Mouse (Mus musculus) heart, embryonic 10.5 days (tissue): ENCODE data around the gene Clgn. TPM values are rescaled to one million over a fixed set of nuclear protein-coding genes. Genes with fewer than 3 reads are reported as not detected.

Source experiments
- polyA plus RNA-seq: library from polyadenylated mRNA; unstranded; fragments of >200 nt; fragmentation: Nextera tagmentation; extraction: Ambion mirVana; gene quantifications from 2 replicates; pipeline ENCODE4 v1.2.1, GENCODE M21; 2016

Gene Clgn
- polyA plus RNA-seq, 1 experiment from 2014 or later, result 0.41 TPM

Other genes starting within 250 kb of the Clgn start
- gene Tbc1d9, start 224.5 kb upstream of the Clgn start, polyA plus RNA-seq, result 0.90 and 1.00 TPM in 2 replicates
- 0.65 and 1.2 TPM in 2 replicates for gene Gm10645, start 223.7 kb upstream of the Clgn start, polyA plus RNA-seq
- not detected in 2 replicates for gene Ucp1, start 99.5 kb upstream of the Clgn start, polyA plus RNA-seq
- 14.5 and 15.4 TPM in 2 replicates for gene Elmod2, start 57.4 kb upstream of the Clgn start, polyA plus RNA-seq
- gene Mgat4d, start 41.4 kb upstream of the Clgn start, polyA plus RNA-seq, result not detected in 2 replicates
- 74.7 and 83.7 TPM in 2 replicates for gene Scoc, start 68.5 kb downstream of the Clgn start, polyA plus RNA-seq
- not detected in 2 replicates for gene Olfr370, start 145.9 kb downstream of the Clgn start, polyA plus RNA-seq
- gene Ndufb7, start 176.8 kb downstream of the Clgn start, polyA plus RNA-seq, result 479 and 560 TPM in 2 replicates
- gene Tecr, start 218.1 kb downstream of the Clgn start, polyA plus RNA-seq, result 568 and 608 TPM in 2 replicates
- gene Dnajb1, start 218.3 kb downstream of the Clgn start, polyA plus RNA-seq, result 51.9 and 71.5 TPM in 2 replicates